Mouse (Mus musculus): ENCODE results near the gene Bola3. TPM values are rescaled to one million over a fixed set of nuclear protein-coding genes. Genes with fewer than 3 reads are reported as not detected.

Bola3 gene
- polyA plus RNA-seq, 1 experiment: 46.0 TPM

DNA sequence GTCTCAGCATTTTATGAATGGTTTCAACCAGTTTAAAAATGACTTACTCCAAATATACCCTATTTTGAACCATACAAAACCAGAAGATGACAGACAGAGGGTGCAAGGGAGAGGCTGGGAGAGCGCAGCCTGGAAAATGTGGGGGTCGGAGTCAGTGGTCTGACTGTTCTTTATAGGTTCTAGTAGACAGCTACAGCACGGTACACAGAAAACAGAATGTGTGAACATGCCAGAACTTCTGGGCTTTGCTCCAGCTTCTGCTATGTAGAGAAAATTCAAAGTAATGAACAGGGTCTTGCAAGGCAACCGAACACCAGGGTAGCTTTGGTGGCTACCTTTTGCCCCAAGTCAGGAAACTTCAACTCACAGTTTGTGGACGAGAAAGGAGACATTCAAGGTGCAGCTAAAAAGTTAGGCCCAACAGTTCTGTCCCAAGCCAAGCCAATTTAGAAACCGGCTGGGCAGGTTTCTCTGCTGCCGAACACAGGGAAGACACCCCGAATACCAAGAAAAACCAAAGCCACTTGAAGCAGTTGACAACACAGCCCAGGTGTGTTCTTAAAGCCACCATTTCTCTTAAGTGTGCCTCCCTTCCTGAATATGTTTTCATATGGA, 43.3 kb downstream of the Bola3 start:
- peaks cover 91% of the 10 kb centered on the region for H3K36me3 ChIP-seq (replicated peaks; ENCODE audit: low read length)
- no peak for TF ChIP-seq FLI1 (IDR thresholded peaks at IDR 0.05; ENCODE audit: low read length)
- no peak for TF ChIP-seq GATA1 (IDR thresholded peaks at IDR 0.05; ENCODE audit: borderline replicate concordance, low read length)
- H3K4me1 ChIP-seq: peaks cover 64% of the 10 kb centered on the region
- no peaks in the 10 kb centered on the region for H3K9me3 ChIP-seq
- H3K4me3 ChIP-seq (replicated peaks): no peak overlapping the region
- no peaks in the 10 kb centered on the region for H3K27me3 ChIP-seq (replicated peaks)

DNA sequence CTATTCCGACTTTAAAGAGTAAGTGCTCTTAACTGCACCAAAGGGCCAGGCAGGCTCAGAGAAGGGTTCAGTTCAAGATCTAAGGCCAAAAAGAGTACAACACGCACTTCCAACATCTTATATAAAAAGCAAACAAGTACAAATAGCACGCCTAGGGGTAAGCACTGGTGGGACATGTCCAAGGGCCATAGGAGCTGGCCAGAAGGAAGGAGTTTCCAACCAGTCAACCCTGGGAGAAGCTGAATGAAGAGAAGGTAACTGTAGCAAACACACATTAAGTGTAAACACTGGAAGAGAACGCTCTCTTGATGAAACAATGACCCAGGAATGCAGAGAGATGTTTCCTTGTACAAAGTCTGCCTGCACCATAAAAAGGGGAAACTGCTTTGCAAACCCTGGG, 45.2 kb downstream of the Bola3 start:
- H3K4me3 ChIP-seq (replicated peaks): no peak overlapping the region
- H3K9me3 ChIP-seq: no peaks in the 10 kb centered on the region
- peaks cover 96% of the 10 kb centered on the region for H3K36me3 ChIP-seq (replicated peaks; ENCODE audit: low read length)
- peaks cover 52% of the 10 kb centered on the region for H3K4me1 ChIP-seq
- H3K27me3 ChIP-seq (replicated peaks): no peaks in the 10 kb centered on the region
- no peak for TF ChIP-seq GATA1 (IDR thresholded peaks at IDR 0.05; ENCODE audit: borderline replicate concordance, low read length)

GRCm38 (mm10) chr6:83395544-83396229, 46.7 kb downstream of the Bola3 start:
- TF ChIP-seq FLI1 (IDR thresholded peaks at IDR 0.05; ENCODE audit: low read length) (no peak), GATA1 (IDR thresholded peaks at IDR 0.05; ENCODE audit: borderline replicate concordance, low read length) (no peak)
- H3K4me3 ChIP-seq (replicated peaks): no peak overlapping the region
- H3K27me3 ChIP-seq (replicated peaks): no peaks in the 10 kb centered on the region
- peaks cover 100% of the 10 kb centered on the region for H3K36me3 ChIP-seq (replicated peaks; ENCODE audit: low read length)
- no peaks in the 10 kb centered on the region for H3K9me3 ChIP-seq
- peaks cover 52% of the 10 kb centered on the region for H3K4me1 ChIP-seq

DNA sequence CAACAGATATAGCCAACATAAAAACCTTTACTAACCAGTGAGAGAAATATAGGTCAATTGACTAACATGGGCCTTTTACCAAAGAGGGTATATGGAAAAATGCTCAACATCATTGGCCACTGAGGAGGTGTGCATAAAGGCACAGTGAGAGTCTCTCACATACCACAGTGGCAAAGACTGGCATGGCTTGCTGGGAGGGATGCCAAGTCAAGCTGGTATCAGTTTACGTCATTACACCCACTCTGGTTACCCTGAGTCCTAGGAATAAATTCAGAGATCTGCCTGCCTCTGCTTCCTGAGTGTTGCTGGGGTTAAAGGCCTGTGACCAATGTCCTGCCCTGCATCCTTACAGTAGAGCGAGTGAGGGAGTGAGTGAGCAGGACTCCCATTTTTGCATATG, 47.8 kb downstream of the Bola3 start:
- no peak for TF ChIP-seq GATA1 (IDR thresholded peaks at IDR 0.05; ENCODE audit: borderline replicate concordance, low read length)
- TF ChIP-seq FLI1 (IDR thresholded peaks at IDR 0.05; ENCODE audit: low read length): no peak
- Histone ChIP-seq H3K9me3 (no peaks in the 10 kb centered on the region), H3K4me1 (peaks cover 53% of the 10 kb centered on the region), H3K36me3 (replicated peaks; ENCODE audit: low read length) (peaks cover 100% of the 10 kb centered on the region), H3K27me3 (replicated peaks) (no peaks in the 10 kb centered on the region), H3K4me3 (replicated peaks) (no peak overlapping the region)

DNA sequence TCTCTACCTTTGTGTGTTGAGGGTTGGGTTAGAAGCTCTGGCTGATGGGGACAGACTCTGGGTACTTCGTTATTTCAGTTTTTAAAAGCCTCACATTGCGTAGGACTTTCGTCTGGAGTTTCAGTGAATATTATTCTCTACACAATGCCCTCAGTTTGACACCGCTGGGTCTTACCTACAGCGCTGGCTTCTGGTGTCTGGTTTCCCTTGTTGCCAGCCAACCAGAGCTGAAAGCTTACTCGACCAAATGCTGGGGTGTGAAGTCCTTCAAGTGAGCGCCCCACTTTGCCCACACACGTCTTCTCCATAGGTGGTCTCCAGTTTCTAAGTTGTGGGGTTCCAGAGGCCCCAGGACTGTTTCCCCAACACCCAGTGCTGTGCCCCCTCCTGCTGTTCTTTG, 48.8 kb downstream of the Bola3 start:
- Histone ChIP-seq H3K36me3 (replicated peaks; ENCODE audit: low read length) (peaks cover 100% of the 10 kb centered on the region), H3K4me3 (replicated peaks) (no peak overlapping the region), H3K4me1 (peaks cover 59% of the 10 kb centered on the region), H3K9me3 (no peaks in the 10 kb centered on the region), H3K27me3 (replicated peaks) (no peaks in the 10 kb centered on the region)
- TF ChIP-seq FLI1 (IDR thresholded peaks at IDR 0.05; ENCODE audit: low read length) (no peak), GATA1 (IDR thresholded peaks at IDR 0.05; ENCODE audit: borderline replicate concordance, low read length) (no peak)

DNA sequence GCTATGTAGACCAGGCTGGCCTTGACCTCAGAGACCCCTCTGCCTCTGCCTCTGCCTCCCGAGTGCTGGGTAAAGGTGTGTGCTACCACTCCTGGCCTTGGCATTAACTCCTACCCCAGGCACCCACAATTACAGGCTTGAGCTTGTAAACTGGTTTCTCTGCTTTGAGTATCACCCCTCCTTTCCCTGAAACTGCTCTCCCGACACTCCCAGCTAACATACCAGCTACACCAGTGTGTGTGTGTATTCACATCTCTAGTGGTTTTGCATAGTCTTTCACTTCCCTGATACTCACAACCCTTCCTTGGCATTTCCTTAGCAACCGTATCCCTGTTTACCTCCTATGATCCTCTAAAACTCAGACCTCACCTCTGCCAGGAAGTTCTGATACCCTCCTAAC, 50.8 kb downstream of the Bola3 start:
- Histone ChIP-seq H3K4me3 (replicated peaks) (no peak overlapping the region), H3K9me3 (no peaks in the 10 kb centered on the region), H3K4me1 (peaks cover 78% of the 10 kb centered on the region), H3K27me3 (replicated peaks) (no peaks in the 10 kb centered on the region), H3K36me3 (replicated peaks; ENCODE audit: low read length) (peaks cover 100% of the 10 kb centered on the region)
- TF ChIP-seq FLI1 (IDR thresholded peaks at IDR 0.05; ENCODE audit: low read length): no peak
- no peak for TF ChIP-seq GATA1 (IDR thresholded peaks at IDR 0.05; ENCODE audit: borderline replicate concordance, low read length)

- H3K4me3 ChIP-seq (replicated peaks): no peak overlapping the region
- no peaks in the 10 kb centered on the region for H3K9me3 ChIP-seq
- H3K4me1 ChIP-seq: peaks cover 97% of the 10 kb centered on the region
- no peaks in the 10 kb centered on the region for H3K27me3 ChIP-seq (replicated peaks)
- TF ChIP-seq GATA1 (IDR thresholded peaks at IDR 0.05; ENCODE audit: borderline replicate concordance, low read length): no peak
- TF ChIP-seq FLI1 (IDR thresholded peaks at IDR 0.05; ENCODE audit: low read length): no peak
- peaks cover 98% of the 10 kb centered on the region for H3K36me3 ChIP-seq (replicated peaks; ENCODE audit: low read length)
Observed at GRCm38 (mm10) chr6:83403481-83403880, 54.5 kb downstream of the Bola3 start.

DNA sequence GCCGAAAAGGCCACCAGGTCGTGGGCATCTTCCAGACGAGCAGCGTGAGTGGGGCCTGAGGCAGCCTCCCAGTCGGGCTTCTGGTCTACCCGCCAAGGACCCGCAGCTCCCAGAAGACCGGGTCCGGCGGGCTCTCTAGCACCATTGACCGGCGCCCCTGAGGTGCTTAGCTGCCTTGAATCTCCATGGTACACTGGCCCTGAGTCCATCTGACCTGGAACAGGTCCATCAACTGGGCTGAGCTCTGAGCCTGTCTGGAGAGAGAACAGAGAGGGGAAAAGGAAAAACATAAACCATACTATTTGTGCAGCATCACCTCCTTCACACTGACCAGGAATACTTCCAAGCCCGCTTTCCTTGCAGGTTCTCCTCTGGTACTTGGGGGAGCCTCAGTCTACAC, 55.6 kb downstream of the Bola3 start:
- Histone ChIP-seq H3K36me3 (replicated peaks; ENCODE audit: low read length) (peaks cover 92% of the 10 kb centered on the region), H3K27me3 (replicated peaks) (no peaks in the 10 kb centered on the region), H3K9me3 (no peaks in the 10 kb centered on the region), H3K4me1 (peaks cover 97% of the 10 kb centered on the region), H3K4me3 (replicated peaks) (no peak overlapping the region)
- no peak for TF ChIP-seq FLI1 (IDR thresholded peaks at IDR 0.05; ENCODE audit: low read length)

- Histone ChIP-seq H3K4me1 (peaks cover 97% of the 10 kb centered on the region), H3K27me3 (replicated peaks) (no peaks in the 10 kb centered on the region), H3K9me3 (no peaks in the 10 kb centered on the region), H3K4me3 (replicated peaks) (no peak overlapping the region), H3K36me3 (replicated peaks; ENCODE audit: low read length) (peaks cover 91% of the 10 kb centered on the region)
- no peak for TF ChIP-seq GATA1 (IDR thresholded peaks at IDR 0.05; ENCODE audit: borderline replicate concordance, low read length)
- TF ChIP-seq FLI1 (IDR thresholded peaks at IDR 0.05; ENCODE audit: low read length): no peak
Observed at GRCm38 (mm10) chr6:83405511-83406064, 56.6 kb downstream of the Bola3 start.

GRCm38 (mm10) chr6:83408510-83408909, 59.6 kb downstream of the Bola3 start:
- H3K9me3 ChIP-seq: no peaks in the 10 kb centered on the region
- H3K36me3 ChIP-seq (replicated peaks; ENCODE audit: low read length): peaks cover 89% of the 10 kb centered on the region

More at GRCm38 (mm10) chr6:83408510-83408909, 59.6 kb downstream of the Bola3 start:
- H3K4me3 ChIP-seq (replicated peaks): peak overlapping the region; percentile 1
- no peaks in the 10 kb centered on the region for H3K27me3 ChIP-seq (replicated peaks)
- TF ChIP-seq GATA1 (IDR thresholded peaks at IDR 0.05; ENCODE audit: borderline replicate concordance, low read length) (no peak), FLI1 (IDR thresholded peaks at IDR 0.05; ENCODE audit: low read length) (no peak)
- H3K4me1 ChIP-seq: peaks cover 98% of the 10 kb centered on the region

Other genes with a start within 250 kb of the Bola3 start
- gene Ccdc142, start 247.5 kb upstream of the Bola3 start, polyA plus RNA-seq (2012; ENCODE audit: insufficient read depth, low replicate concordance): 1.8 and 2.0 TPM in 2 replicates
- gene Gm42688, start 247.5 kb upstream of the Bola3 start, polyA plus RNA-seq (2012; ENCODE audit: insufficient read depth, low replicate concordance): 0.99 and 2.7 TPM in 2 replicates
- gene Mrpl53, start 240.1 kb upstream of the Bola3 start, polyA plus RNA-seq (2012; ENCODE audit: insufficient read depth, low replicate concordance): 9.6 and 78.7 TPM in 2 replicates
- gene Mogs, start 233.7 kb upstream of the Bola3 start, polyA plus RNA-seq (2012; ENCODE audit: insufficient read depth, low replicate concordance): 76.1 and 165 TPM in 2 replicates
- gene Wbp1, start 227.6 kb upstream of the Bola3 start, polyA plus RNA-seq (2012; ENCODE audit: insufficient read depth, low replicate concordance): 86.6 and 121 TPM in 2 replicates
- 201 and 370 TPM in 2 replicates for gene Ino80b, start 223.7 kb upstream of the Bola3 start, polyA plus RNA-seq (2012; ENCODE audit: insufficient read depth, low replicate concordance)
- gene Rtkn, start 213.7 kb upstream of the Bola3 start, polyA plus RNA-seq (2012; ENCODE audit: insufficient read depth, low replicate concordance): 15.8 and 48.5 TPM in 2 replicates
- gene Wdr54, start 192.8 kb upstream of the Bola3 start, polyA plus RNA-seq (2012; ENCODE audit: insufficient read depth, low replicate concordance): 2.0 and 13.3 TPM in 2 replicates
- 0.36 TPM in 1 of 2 replicates, not detected in the other for gene 1700003E16Rik, start 192.7 kb upstream of the Bola3 start, polyA plus RNA-seq (2012; ENCODE audit: insufficient read depth, low replicate concordance)
- 113 and 905 TPM in 2 replicates for gene Dctn1, start 183.2 kb upstream of the Bola3 start, polyA plus RNA-seq (2012; ENCODE audit: insufficient read depth, low replicate concordance)
- gene Slc4a5, start 129.3 kb upstream of the Bola3 start, polyA plus RNA-seq (2012; ENCODE audit: insufficient read depth, low replicate concordance): 0.32 TPM in 1 of 2 replicates, not detected in the other
- gene Mthfd2, start 23.2 kb upstream of the Bola3 start, polyA plus RNA-seq (2012; ENCODE audit: insufficient read depth, low replicate concordance): 17.8 and 30.5 TPM in 2 replicates
- gene Mob1a, start 23.1 kb upstream of the Bola3 start, polyA plus RNA-seq (2012; ENCODE audit: insufficient read depth, low replicate concordance): 20.8 and 26.9 TPM in 2 replicates
- 10.6 and 12.2 TPM in 2 replicates for gene Tet3, start 109.9 kb downstream of the Bola3 start, polyA plus RNA-seq (2012; ENCODE audit: insufficient read depth, low replicate concordance)
- 8.7 and 10.8 TPM in 2 replicates for gene Dguok, start 157.8 kb downstream of the Bola3 start, polyA plus RNA-seq (2012; ENCODE audit: insufficient read depth, low replicate concordance)
- gene Actg2, start 187.1 kb downstream of the Bola3 start, polyA plus RNA-seq (2012; ENCODE audit: insufficient read depth, low replicate concordance): not detected in 2 replicates
- gene Stambp, start 223.6 kb downstream of the Bola3 start, polyA plus RNA-seq (2012; ENCODE audit: insufficient read depth, low replicate concordance): 3.3 and 3.7 TPM in 2 replicates

Measured in megakaryocyte, embryonic 14.5 days (primary cell).